ENCODE assay signal across 8 mouse cellular contexts in genomic region chr5:138848102-138848501, GRCm38 (mm10). TPM values are rescaled to one million over a fixed set of nuclear protein-coding genes. Genes with fewer than 3 reads are reported as not detected.
DNase-seq lines count a peak whose midpoint lies in the region; ATAC-seq and TF ChIP-seq lines count a peak whose summit lies in the region.

No protein-coding gene starts in this region.

- no peak for TF ChIP-seq POLR2A in brain, embryonic 14.5 days (IDR thresholded peaks at IDR 0.05; ENCODE audit: borderline replicate concordance, extremely low read depth, insufficient read depth, insufficient read length, poor library complexity, severe bottlenecking)

- peak overlapping the region; percentile 50; the same call in 1 of the 2 replicates for H3K9ac ChIP-seq in heart, embryonic 13.5 days
- H3K9ac ChIP-seq in liver, embryonic 11.5 days (ENCODE audit: low read depth, low read length) = no peak overlapping the region
- no peak overlapping the region for H3K9ac ChIP-seq in neural tube, embryonic 11.5 days (ENCODE audit: low read length)
- no peak overlapping the region for H3K9ac ChIP-seq in stomach, embryonic 16.5 days (ENCODE audit: low read length)

- peak; percentile 99 for TF ChIP-seq CTCF in brain, embryonic 14.5 days (IDR thresholded peaks at IDR 0.05; ENCODE audit: borderline replicate concordance, extremely low read depth, insufficient read depth, insufficient read length)

- H3K4me2 ChIP-seq in heart, embryonic 13.5 days = no peak overlapping the region
- H3K4me2 ChIP-seq in liver, embryonic 11.5 days = no peak overlapping the region
- H3K4me2 ChIP-seq in neural tube, embryonic 11.5 days (ENCODE audit: low read depth) = no peak overlapping the region
- H3K4me2 ChIP-seq in stomach, embryonic 16.5 days (ENCODE audit: low read depth, low read length) = no peak overlapping the region

- peak; percentile 56; the same call in 1 of the 2 replicates for ATAC-seq in erythroid progenitor cell, adult 5-6 weeks (replicated peaks; ENCODE audit: low FRiP score, poor library complexity, severe bottlenecking)
- ATAC-seq in heart, embryonic 13.5 days (ENCODE audit: extremely low read depth, insufficient number of reproducible peaks, low FRiP score, low TSS enrichment) = no peak
- ATAC-seq in liver, embryonic 11.5 days (replicated peaks; ENCODE audit: low FRiP score) = peak; percentile 63
- peak; percentile 65; the same call in 1 of the 2 replicates for ATAC-seq in neural tube, embryonic 11.5 days (ENCODE audit: insufficient read depth, low FRiP score, low TSS enrichment)
- ATAC-seq in stomach, embryonic 16.5 days (ENCODE audit: insufficient read depth, low FRiP score) = peak; percentile 39; the same call in 1 of the 2 replicates

- H3K4me3 ChIP-seq in heart, embryonic 13.5 days = no peak overlapping the region
- H3K4me3 ChIP-seq in liver, embryonic 11.5 days (ENCODE audit: low read depth, low read length) = no peak overlapping the region
- no peak overlapping the region for H3K4me3 ChIP-seq in neural tube, embryonic 11.5 days (ENCODE audit: low read depth, low read length)
- H3K4me3 ChIP-seq in stomach, embryonic 16.5 days (replicated peaks; ENCODE audit: low read length) = no peak overlapping the region

- 6% methylated on average over 7 of the region's 7 CpGs for WGBS in heart, embryonic 13.5 days
- WGBS in liver, embryonic 11.5 days = 5% methylated on average over 7 of the region's 7 CpGs
- 3% methylated on average over 7 of the region's 7 CpGs for WGBS in neural tube, embryonic 11.5 days
- WGBS in stomach, embryonic 16.5 days = 6% methylated on average over 7 of the region's 7 CpGs

- no peaks in the 10 kb centered on the region; the same call in 1 of the 2 replicates for H3K9me3 ChIP-seq in heart, embryonic 13.5 days
- H3K9me3 ChIP-seq in liver, embryonic 11.5 days (ENCODE audit: control insufficient read depth, low read length) = no peaks in the 10 kb centered on the region
- no peaks in the 10 kb centered on the region for H3K9me3 ChIP-seq in neural tube, embryonic 11.5 days (ENCODE audit: control insufficient read depth, low read length)
- no peaks in the 10 kb centered on the region for H3K9me3 ChIP-seq in stomach, embryonic 16.5 days (replicated peaks; ENCODE audit: control insufficient read depth, low read length)

- H3K27ac ChIP-seq in heart, embryonic 13.5 days (replicated peaks) = no peak overlapping the region
- no peak overlapping the region for H3K27ac ChIP-seq in liver, embryonic 11.5 days (ENCODE audit: low read depth, low read length)
- no peak overlapping the region for H3K27ac ChIP-seq in neural tube, embryonic 11.5 days (ENCODE audit: low read depth, low read length)
- H3K27ac ChIP-seq in stomach, embryonic 16.5 days (ENCODE audit: low read length) = no peak overlapping the region

- peaks cover 5% of the 10 kb centered on the region; the same call in 1 of the 2 replicates for H3K27me3 ChIP-seq in heart, embryonic 13.5 days (replicated peaks)
- H3K27me3 ChIP-seq in liver, embryonic 11.5 days (replicated peaks; ENCODE audit: control insufficient read depth, insufficient read depth, low read length) = no peaks in the 10 kb centered on the region
- no peaks in the 10 kb centered on the region for H3K27me3 ChIP-seq in neural tube, embryonic 11.5 days (ENCODE audit: control insufficient read depth, insufficient read depth, low read length)
- H3K27me3 ChIP-seq in stomach, embryonic 16.5 days (ENCODE audit: control insufficient read depth, insufficient read depth, low read length) = no peaks in the 10 kb centered on the region

- no peaks in the 10 kb centered on the region for H3K36me3 ChIP-seq in heart, embryonic 13.5 days
- no peaks in the 10 kb centered on the region for H3K36me3 ChIP-seq in liver, embryonic 11.5 days (ENCODE audit: control insufficient read depth, insufficient read depth, low read length)
- H3K36me3 ChIP-seq in neural tube, embryonic 11.5 days (ENCODE audit: control insufficient read depth, insufficient read depth, low read length) = no peaks in the 10 kb centered on the region
- H3K36me3 ChIP-seq in stomach, embryonic 16.5 days (ENCODE audit: control insufficient read depth, insufficient read depth, low read length) = no peaks in the 10 kb centered on the region

- peaks cover 11% of the 10 kb centered on the region for H3K4me1 ChIP-seq in heart, embryonic 13.5 days
- H3K4me1 ChIP-seq in liver, embryonic 11.5 days (replicated peaks; ENCODE audit: control insufficient read depth, insufficient read depth, low read length) = no peaks in the 10 kb centered on the region
- H3K4me1 ChIP-seq in neural tube, embryonic 11.5 days (ENCODE audit: control insufficient read depth, insufficient read depth, low read length) = no peaks in the 10 kb centered on the region
- no peaks in the 10 kb centered on the region for H3K4me1 ChIP-seq in stomach, embryonic 16.5 days (ENCODE audit: control insufficient read depth, insufficient read depth, low read length)

- peak; percentile 85 to 86 for DNase-seq in B cell, adult 2 months
- peak; percentile 92 for DNase-seq in brain, embryonic 14.5 days (ENCODE audit: low read depth)
- peak; percentile 93 for DNase-seq in kidney, postnatal 10 days
- peak; percentile 87 for DNase-seq in liver, embryonic 11.5 days (ENCODE audit: low spot score)
- peak; percentile 91 for DNase-seq in neural tube, embryonic 11.5 days (ENCODE audit: low spot score)

RNA-seq across cellular contexts. Expression of gene Gm5294, which starts 28.2 kb away (rescaled TPM):
- polyA plus RNA-seq in brain, embryonic 14.5 days (2012; rRNA removed) = 0.24 and 0.82 TPM in 2 replicates
- not detected in 2 replicates for total RNA-seq in erythroid progenitor cell, adult 5-6 weeks (2015; ENCODE audit: low replicate concordance)
- not detected in 2 replicates for total RNA-seq in erythroid progenitor cell, adult 5-6 weeks (2017; ENCODE audit: low replicate concordance)
- polyA plus RNA-seq in heart, embryonic 13.5 days (2015; fragmentation: Nextera tagmentation; extraction: Ambion mirVana) = 0.24 TPM in 1 of 2 replicates, not detected in the other
- polyA plus RNA-seq in liver, embryonic 11.5 days (2014; fragmentation: Nextera tagmentation; extraction: Ambion mirVana) = not detected in 2 replicates
- polyA plus RNA-seq in neural tube, embryonic 11.5 days (2014; fragmentation: Nextera tagmentation; extraction: Ambion mirVana) = not detected in 2 replicates
- polyA plus RNA-seq in stomach, embryonic 16.5 days (2015; fragmentation: Nextera tagmentation; extraction: Ambion mirVana) = not detected in 2 replicates
